Mouse (Mus musculus) heart, adult 2 months (tissue): ENCODE data around the gene Atg10. TPM values are rescaled to one million over a fixed set of nuclear protein-coding genes. Genes with fewer than 3 reads are reported as not detected.

Experiments
- DNase-seq, 2 experiments: peaks; one replicate each; pipeline ENCODE4 v3.0.0; 2021
- H3K27ac ChIP-seq: fragments of 200-600 bp; 2 replicates; pipeline ENCODE4 v1.8.1; 2022
- H3K27me3 ChIP-seq: fragments of 200-500 bp; 2 replicates; pipeline ENCODE4 v1.6.1; 2012; ENCODE audit warnings: mild to moderate bottlenecking, low read length, inconsistent platforms, mixed read lengths; ENCODE audit not compliant: control insufficient read depth, insufficient read depth
- H3K36me3 ChIP-seq: fragments of 200-500 bp; 2 replicates; pipeline ENCODE4 v1.6.1; 2012; ENCODE audit warnings: low read length, inconsistent platforms; ENCODE audit not compliant: control insufficient read depth, insufficient read depth
- H3K4me1 ChIP-seq: fragments of 200-500 bp; 2 replicates; pipeline ENCODE4 v1.6.1; 2011; ENCODE audit warnings: low read length; ENCODE audit not compliant: control insufficient read depth, insufficient read depth
- H3K4me3 ChIP-seq: fragments of 200-600 bp; 2 replicates; pipeline ENCODE4 v1.8.1; 2022
- H3K79me2 ChIP-seq: fragments of 200-500 bp; replicated peaks from 2 replicates; pipeline ENCODE4 v1.6.1; 2012; ENCODE audit warnings: mild to moderate bottlenecking, inconsistent platforms, low read length, moderate library complexity, mixed read lengths; ENCODE audit not compliant: control insufficient read depth, insufficient read depth
- H3K9ac ChIP-seq: fragments of 200-500 bp; 2 replicates; pipeline ENCODE4 v1.6.1; 2012; ENCODE audit warnings: low read depth, mild to moderate bottlenecking, control low read depth, inconsistent platforms, low read length, mixed read lengths
- CTCF ChIP-seq: fragments of 200-600 bp; IDR thresholded peaks from 2 replicates; pipeline ENCODE4 v1.8.1; 2022; ENCODE audit warnings: antibody characterized with exemption, mild to moderate bottlenecking, moderate library complexity
- EP300 ChIP-seq: fragments of 200-500 bp; IDR thresholded peaks from 2 replicates; pipeline ENCODE4 v1.6.1; 2011; ENCODE audit warnings: low read depth, low read length, control low read depth; ENCODE audit not compliant: insufficient read depth
- POLR2A ChIP-seq: fragments of 200-500 bp; IDR thresholded peaks from 2 replicates; pipeline ENCODE4 v1.6.1; 2011; ENCODE audit warnings: mild to moderate bottlenecking, low read depth, low read length, control low read depth; ENCODE audit not compliant: insufficient read depth
- WGBS: fragments of 180-500 bp; shearing (Covaris S2); methylation state at CpG from one replicate; pipeline ENCODE4 v1.1.7; 2018; 5-methylcytosine and 5-hydroxymethylcytosine counted together
- intact Hi-C: fragments of 180-260 bp; cut with DNase I; formaldehyde crosslinking; loops from one replicate; pipeline ENCODE4 v1.15.1; 2025
- polyA plus RNA-seq: library from polyadenylated mRNA; depleted of rRNA; stranded (reverse); fragments of >200 nt; gene quantifications from 2 replicates; pipeline ENCODE4 v1.2.3, GENCODE M21; 2012
- total RNA-seq, 2 experiments: library from RNA; stranded (reverse); gene quantifications; 2 replicates each; pipeline ENCODE4 v1.2.3; 2021

Gene Atg10
- total and polyA plus RNA-seq, 3 experiments: 5.9 to 27.1 (median 25.1) TPM

DNA sequence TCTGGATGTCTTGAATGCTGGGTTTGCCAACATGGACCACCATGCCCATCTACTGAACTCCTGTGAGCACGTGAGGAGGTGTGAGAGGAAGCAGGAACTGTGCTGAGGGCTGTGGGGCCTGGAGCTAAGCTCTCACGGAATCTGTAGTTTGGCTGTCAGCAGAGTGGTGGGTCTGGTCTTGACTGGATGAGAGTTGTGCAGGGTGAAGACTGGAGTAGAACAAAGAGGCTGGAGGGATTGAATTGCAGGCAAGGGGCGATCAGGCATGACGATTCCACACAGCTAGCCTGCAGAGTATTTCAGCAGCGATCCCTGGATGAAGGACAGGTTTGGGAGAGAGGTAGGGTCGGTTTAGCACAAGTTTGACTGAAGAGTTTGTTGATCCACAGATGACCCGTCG is 10.8 kb downstream of the Atg10 start:
- Histone ChIP-seq H3K27me3 (no peaks in the 10 kb centered on the region), H3K9ac (no peak overlapping the region), H3K27ac (no peak overlapping the region), H3K4me3 (no peak overlapping the region), H3K4me1 (no peaks in the 10 kb centered on the region), H3K79me2 (no peaks in the 10 kb centered on the region), H3K36me3 (no peaks in the 10 kb centered on the region)
- intact Hi-C loops: no loop called here
- DNase-seq: no peak
- TF ChIP-seq POLR2A (no peak), EP300 (no peak), CTCF (no peak)
- 93% methylated on average over 8 of the region's 8 CpGs for WGBS

DNA sequence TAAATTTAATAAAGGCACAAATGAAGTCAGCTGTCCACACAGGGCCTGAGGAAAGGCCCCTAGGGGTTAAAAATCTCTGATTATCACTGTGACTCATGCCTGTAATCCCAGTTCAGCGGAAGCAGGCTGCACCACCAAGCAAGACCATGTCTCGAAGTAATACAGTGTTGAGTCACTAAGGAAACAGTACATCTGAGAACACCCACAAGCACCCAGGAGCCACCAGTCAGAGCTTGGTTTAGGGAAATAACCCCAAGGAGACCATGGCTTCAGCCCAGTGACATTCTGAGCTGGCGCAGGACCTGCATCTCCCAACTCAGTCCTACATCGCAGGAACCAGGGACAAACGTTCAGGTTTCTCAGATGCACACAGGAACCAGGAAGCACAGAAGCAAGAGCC is 17.5 kb downstream of the Atg10 start:
- Histone ChIP-seq H3K79me2 (no peaks in the 10 kb centered on the region), H3K27me3 (no peaks in the 10 kb centered on the region), H3K4me1 (no peaks in the 10 kb centered on the region), H3K9ac (no peak overlapping the region), H3K27ac (no peak overlapping the region), H3K36me3 (no peaks in the 10 kb centered on the region; the same call in 1 of the 2 replicates), H3K4me3 (no peak overlapping the region)
- intact Hi-C loops: loop anchor here (10.0 kb wide), 1 partner anchor 241 kb away; no protein-coding TSS in a partner anchor
- TF ChIP-seq CTCF: no peak
- TF ChIP-seq EP300: no peak
- no peak for TF ChIP-seq POLR2A
- 61% methylated on average over 5 of the region's 5 CpGs for WGBS
- DNase-seq: peak in 1 of 2 experiments; percentile 13

- Histone ChIP-seq H3K27ac (no peak overlapping the region), H3K4me3 (no peak overlapping the region), H3K27me3 (no peaks in the 10 kb centered on the region), H3K79me2 (no peaks in the 10 kb centered on the region), H3K9ac (no peak overlapping the region), H3K36me3 (no peaks in the 10 kb centered on the region; the same call in 1 of the 2 replicates), H3K4me1 (no peaks in the 10 kb centered on the region)
- intact Hi-C loops: loop anchor here (10.0 kb wide), 1 partner anchor 238 kb away; no protein-coding TSS in a partner anchor
- WGBS: 66% methylated on average over 7 of the region's 7 CpGs
- TF ChIP-seq EP300 (no peak), POLR2A (no peak), CTCF (no peak)
- no peak for DNase-seq
These were observed 21.2 kb downstream of the Atg10 start for GRCm38 (mm10) chr13:91202564-91202963.

GRCm38 (mm10) chr13:91187378-91188234 is 36.2 kb downstream of the Atg10 start:
- Histone ChIP-seq H3K27me3 (no peaks in the 10 kb centered on the region), H3K27ac (no peak overlapping the region), H3K9ac (no peak overlapping the region), H3K79me2 (no peaks in the 10 kb centered on the region), H3K4me3 (no peak overlapping the region), H3K4me1 (no peaks in the 10 kb centered on the region), H3K36me3 (no peaks in the 10 kb centered on the region)
- no peak for TF ChIP-seq POLR2A
- no peak for DNase-seq
- 87% methylated on average over 13 of the region's 13 CpGs for WGBS
- intact Hi-C loops: no loop called here

DNA sequence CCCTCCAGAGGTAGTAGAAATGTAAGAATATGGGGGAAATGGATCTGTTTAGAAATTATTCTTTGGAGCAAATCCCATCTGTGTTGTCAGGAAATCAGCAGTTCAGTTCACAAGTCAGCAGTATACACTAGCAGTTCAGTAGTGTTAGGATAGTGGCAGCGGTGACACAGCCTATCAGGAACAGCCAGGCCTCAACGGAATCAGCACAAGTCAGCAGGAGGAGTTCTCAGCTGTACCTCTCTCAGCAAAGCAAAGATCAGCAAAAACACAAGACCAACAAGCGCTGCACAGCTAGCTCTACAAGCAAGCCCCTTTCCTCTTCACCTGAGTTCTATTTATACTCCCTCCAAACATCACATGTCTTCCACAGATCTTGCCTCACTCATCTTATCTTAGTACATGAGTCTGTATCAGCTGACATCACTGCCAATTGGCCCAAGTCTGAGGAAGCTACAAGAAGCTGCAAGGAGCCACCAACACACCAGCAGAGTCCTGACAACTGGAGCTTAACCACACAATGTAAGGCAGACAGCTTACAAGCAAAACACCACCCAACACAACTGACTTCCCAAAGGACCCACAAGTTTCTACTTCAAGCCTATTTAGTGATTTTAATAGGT is 38.4 kb downstream of the Atg10 start:
- Histone ChIP-seq H3K27me3 (no peaks in the 10 kb centered on the region), H3K79me2 (no peaks in the 10 kb centered on the region), H3K27ac (no peak overlapping the region), H3K4me1 (no peaks in the 10 kb centered on the region), H3K4me3 (no peak overlapping the region), H3K36me3 (no peaks in the 10 kb centered on the region), H3K9ac (no peak overlapping the region)
- WGBS: 63% methylated on average over 3 of the region's 3 CpGs
- DNase-seq: no peak
- intact Hi-C loops: no loop called here
- no peak for TF ChIP-seq POLR2A
- no peak for TF ChIP-seq CTCF
- no peak for TF ChIP-seq EP300

GRCm38 (mm10) chr13:91184226-91184625 is 39.5 kb downstream of the Atg10 start:
- no peaks in the 10 kb centered on the region for H3K4me1 ChIP-seq
- H3K9ac ChIP-seq: no peak overlapping the region
- 89% methylated on average over 3 of the region's 3 CpGs for WGBS
- H3K79me2 ChIP-seq: no peaks in the 10 kb centered on the region
- DNase-seq: no peak
- no peak overlapping the region for H3K4me3 ChIP-seq
- no peak for TF ChIP-seq POLR2A
- TF ChIP-seq EP300: no peak
- TF ChIP-seq CTCF: no peak
- intact Hi-C loops: no loop called here
- H3K27me3 ChIP-seq: no peaks in the 10 kb centered on the region
- no peaks in the 10 kb centered on the region for H3K36me3 ChIP-seq
- no peak overlapping the region for H3K27ac ChIP-seq
